10 mouse cellular contexts compared by ENCODE assay signal in the genomic region with DNA sequence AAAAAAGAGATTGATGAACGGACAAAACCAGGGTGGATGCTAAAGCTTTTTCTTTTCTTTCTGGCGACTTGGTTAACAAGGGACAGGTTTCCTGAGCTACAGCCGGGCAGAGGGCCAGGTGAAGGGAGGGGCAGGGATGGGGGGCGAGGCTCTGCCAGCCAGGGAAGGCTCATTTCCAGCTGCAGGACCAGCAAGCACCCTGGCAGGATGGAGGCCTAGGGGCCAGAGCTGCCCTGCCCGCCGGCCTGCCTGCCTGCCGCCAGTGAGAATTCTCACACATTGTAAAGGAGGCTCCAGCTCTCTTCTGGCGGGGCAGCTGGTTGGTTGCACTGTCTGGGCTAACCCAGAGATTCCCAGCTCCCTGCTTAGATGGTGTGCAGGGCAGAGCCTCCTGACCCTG. TPM values are rescaled to one million over a fixed set of nuclear protein-coding genes. Genes with fewer than 3 reads are reported as not detected.
DNase-seq lines count a peak whose midpoint lies in the region; ATAC-seq lines count a peak whose summit lies in the region.
"Had no signal": no experiment of that assay in that cellular context is flagged by ENCODE, and none has a peak within 500 bp of the region (broad histone marks: within the 10 kb centered on the region; RNA-seq: fewer than 3 reads in every experiment).

No protein-coding gene starts in this region.

- 38% methylated on average over 8 of the region's 8 CpGs for WGBS in heart, embryonic 10.5 days
- WGBS in heart, embryonic 11.5 days (ENCODE audit: insufficient replicate concordance): 30% methylated on average over 8 of the region's 8 CpGs
- WGBS in midbrain, embryonic 14.5 days: 51% methylated on average over 8 of the region's 8 CpGs
- WGBS in midbrain, embryonic 15.5 days: 43% methylated on average over 8 of the region's 8 CpGs
- WGBS in stomach, embryonic 16.5 days: 31% methylated on average over 8 of the region's 8 CpGs

- no peak overlapping the region for H3K4me2 ChIP-seq in heart, embryonic 11.5 days
- no peak overlapping the region for H3K4me2 ChIP-seq in midbrain, embryonic 14.5 days (ENCODE audit: low read length)
- H3K4me2 ChIP-seq in midbrain, embryonic 15.5 days: no peak overlapping the region
- H3K4me2 ChIP-seq in stomach, embryonic 16.5 days (ENCODE audit: low read depth, low read length): no peak overlapping the region

- no peak overlapping the region for H3K4me3 ChIP-seq in heart, embryonic 10.5 days
- H3K4me3 ChIP-seq in heart, embryonic 11.5 days (ENCODE audit: low read depth, low read length): no peak overlapping the region
- no peak overlapping the region for H3K4me3 ChIP-seq in midbrain, embryonic 14.5 days (replicated peaks; ENCODE audit: low read depth, low read length)
- no peak overlapping the region for H3K4me3 ChIP-seq in midbrain, embryonic 15.5 days
- no peak overlapping the region for H3K4me3 ChIP-seq in stomach, embryonic 16.5 days (replicated peaks; ENCODE audit: low read length)

- H3K9ac ChIP-seq in heart, embryonic 11.5 days (ENCODE audit: low read depth, low read length): no peak overlapping the region
- 0 out of 2 replicates have a peak overlapping the region, but pooled peaks have one; percentile 6 for H3K9ac ChIP-seq in midbrain, embryonic 14.5 days (replicated peaks; ENCODE audit: low read length)
- H3K9ac ChIP-seq in midbrain, embryonic 15.5 days: no peak overlapping the region
- no peak overlapping the region; the same call in 1 of the 2 replicates for H3K9ac ChIP-seq in stomach, embryonic 16.5 days (ENCODE audit: low read length)

- peak overlapping the region; percentile 76 for H3K27ac ChIP-seq in heart, embryonic 10.5 days
- no peak overlapping the region for H3K27ac ChIP-seq in heart, embryonic 11.5 days (ENCODE audit: low read depth, low read length)
- H3K27ac ChIP-seq in midbrain, embryonic 14.5 days (replicated peaks; ENCODE audit: low read depth, low read length): no peak overlapping the region
- H3K27ac ChIP-seq in midbrain, embryonic 15.5 days: no peak overlapping the region
- peak overlapping the region; percentile 17; the same call in 1 of the 2 replicates for H3K27ac ChIP-seq in stomach, embryonic 16.5 days (ENCODE audit: low read length)

- no peaks in the 10 kb centered on the region for H3K9me3 ChIP-seq in heart, embryonic 10.5 days
- no peaks in the 10 kb centered on the region for H3K9me3 ChIP-seq in heart, embryonic 11.5 days (replicated peaks; ENCODE audit: control insufficient read depth, low read length)
- no peaks in the 10 kb centered on the region for H3K9me3 ChIP-seq in midbrain, embryonic 14.5 days (ENCODE audit: control insufficient read depth, low read length)
- H3K9me3 ChIP-seq in midbrain, embryonic 15.5 days: no peaks in the 10 kb centered on the region
- H3K9me3 ChIP-seq in stomach, embryonic 16.5 days (replicated peaks; ENCODE audit: control insufficient read depth, low read length): no peaks in the 10 kb centered on the region

- no peak for DNase-seq in heart, embryonic 10.5 days (ENCODE audit: low spot score)
- DNase-seq in midbrain, embryonic 14.5 days: peak; percentile 54
- peak; percentile 69 for DNase-seq in heart, postnatal 4 days
- no peak for DNase-seq in left cerebral cortex, adult 18-20 months (ENCODE audit: low spot score in 2 of 2)
- DNase-seq: liver; thymus, postnatal 4 days had no signal

- H3K36me3 ChIP-seq in heart, embryonic 10.5 days: no peaks in the 10 kb centered on the region
- H3K36me3 ChIP-seq in heart, embryonic 11.5 days (ENCODE audit: control insufficient read depth, insufficient read depth, low read length): no peaks in the 10 kb centered on the region
- H3K36me3 ChIP-seq in midbrain, embryonic 14.5 days (ENCODE audit: control insufficient read depth, insufficient read depth, low read length): no peaks in the 10 kb centered on the region
- no peaks in the 10 kb centered on the region for H3K36me3 ChIP-seq in midbrain, embryonic 15.5 days (replicated peaks)
- H3K36me3 ChIP-seq in stomach, embryonic 16.5 days (ENCODE audit: control insufficient read depth, insufficient read depth, low read length): no peaks in the 10 kb centered on the region

- no peak for ATAC-seq in heart, embryonic 11.5 days (replicated peaks; ENCODE audit: insufficient number of reproducible peaks, low FRiP score, low TSS enrichment)
- no peak for ATAC-seq in midbrain, embryonic 14.5 days (ENCODE audit: low FRiP score, low TSS enrichment)
- ATAC-seq in midbrain, embryonic 15.5 days (replicated peaks): no peak
- ATAC-seq in stomach, embryonic 16.5 days (ENCODE audit: insufficient read depth, low FRiP score): no peak
- ATAC-seq in megakaryocyte progenitor cell, adult 5-6 weeks (replicated peaks; ENCODE audit: poor library complexity): no peak; the same call in 1 of the 2 replicates

- H3K4me1 ChIP-seq in heart, embryonic 10.5 days: peaks cover 68% of the 10 kb centered on the region
- H3K4me1 ChIP-seq in heart, embryonic 11.5 days (ENCODE audit: control insufficient read depth, insufficient read depth, low read length): peaks cover 40% of the 10 kb centered on the region
- H3K4me1 ChIP-seq in midbrain, embryonic 14.5 days (ENCODE audit: control insufficient read depth, insufficient read depth, low read length): peaks cover 8% of the 10 kb centered on the region; the same call in 1 of the 2 replicates
- peaks cover 15% of the 10 kb centered on the region for H3K4me1 ChIP-seq in midbrain, embryonic 15.5 days
- peaks cover 36% of the 10 kb centered on the region for H3K4me1 ChIP-seq in stomach, embryonic 16.5 days (ENCODE audit: control insufficient read depth, insufficient read depth, low read length)

- peaks cover 42% of the 10 kb centered on the region for H3K27me3 ChIP-seq in heart, embryonic 10.5 days (ENCODE audit: insufficient read depth, poor library complexity, severe bottlenecking)
- H3K27me3 ChIP-seq in heart, embryonic 11.5 days (ENCODE audit: control insufficient read depth, insufficient read depth, low read length): 0 out of 2 replicates have a peak, but pooled peaks cover 9% of the 10 kb centered on the region
- no peaks in the 10 kb centered on the region for H3K27me3 ChIP-seq in midbrain, embryonic 14.5 days (ENCODE audit: control insufficient read depth, insufficient read depth, low read length)
- H3K27me3 ChIP-seq in midbrain, embryonic 15.5 days (replicated peaks): 0 out of 2 replicates have a peak, but pooled peaks cover 4% of the 10 kb centered on the region
- no peaks in the 10 kb centered on the region for H3K27me3 ChIP-seq in stomach, embryonic 16.5 days (ENCODE audit: control insufficient read depth, insufficient read depth, low read length)

RNA-seq across cellular contexts. Expression of a gene that starts 24.1 kb away (rescaled TPM):
- polyA plus RNA-seq in heart, embryonic 10.5 days (2016; fragmentation: Nextera tagmentation; extraction: Ambion mirVana): 21.8 and 42.2 TPM in 2 replicates
- 21.1 and 23.1 TPM in 2 replicates for polyA plus RNA-seq in heart, embryonic 11.5 days (2014; fragmentation: Nextera tagmentation; extraction: Ambion mirVana)
- polyA plus RNA-seq in midbrain, embryonic 14.5 days (2014; fragmentation: Nextera tagmentation; extraction: Ambion mirVana): 0.53 and 4.4 TPM in 2 replicates
- polyA plus RNA-seq in midbrain, embryonic 15.5 days (2015; fragmentation: Nextera tagmentation; extraction: Ambion mirVana): 5.1 and 6.4 TPM in 2 replicates
- total RNA-seq in heart, postnatal 4 days (2021): 1 to 10 TPM; 4.3 to 5.0 TPM
- polyA plus RNA-seq in stomach, embryonic 16.5 days (2015; fragmentation: Nextera tagmentation; extraction: Ambion mirVana): 15.5 and 15.9 TPM in 2 replicates
- total RNA-seq in megakaryocyte progenitor cell, adult 5-6 weeks (2015): not detected in 2 replicates
- total RNA-seq in megakaryocyte progenitor cell, adult 5-6 weeks (2017): 0.33 and 0.44 TPM in 2 replicates
- 1 to 10 TPM; 1.1 to 1.2 TPM for total RNA-seq in left cerebral cortex, adult 18-20 months (2021)

Comparison
In these comparisons a context has a peak if more than half of its experiments do, and no peak if none do; other contexts are left out.
1. DNase-seq: peak in midbrain, embryonic 14.5 days (single experiment) and heart, postnatal 4 days (single experiment); none in heart, embryonic 10.5 days (single experiment) and left cerebral cortex, adult 18-20 months (0 of 2).
2. H3K27ac ChIP-seq: peak in heart, embryonic 10.5 days (single experiment) and stomach, embryonic 16.5 days (single experiment); none in heart, embryonic 11.5 days (single experiment), midbrain, embryonic 14.5 days (single experiment) and midbrain, embryonic 15.5 days (single experiment).